Mouse (Mus musculus): ENCODE results near the gene Shisal2a. TPM values are rescaled to one million over a fixed set of nuclear protein-coding genes. Genes with fewer than 3 reads are reported as not detected.

The Shisal2a gene
- polyA plus RNA-seq, 1 experiment from 2014 or later = 4.5 TPM

GRCm38 (mm10) chr4:108403861-108404635 lies 20.9 kb upstream of the Shisal2a start:
- Histone ChIP-seq H3K36me3 (peaks cover 6% of the 10 kb centered on the region; the same call in 1 of the 2 replicates), H3K9me3 (no peaks in the 10 kb centered on the region), H3K9ac (replicated peaks) (no peak overlapping the region), H3K4me1 (replicated peaks) (peaks cover 16% of the 10 kb centered on the region), H3K4me2 (replicated peaks) (no peak overlapping the region), H3K27ac (no peak overlapping the region), H3K27me3 (no peaks in the 10 kb centered on the region), H3K4me3 (replicated peaks) (no peak overlapping the region)
- 88% methylated on average over 8 of the region's 8 CpGs for WGBS
- ATAC-seq = no peak

- Histone ChIP-seq H3K9me3 (no peaks in the 10 kb centered on the region), H3K9ac (replicated peaks) (no peak overlapping the region), H3K4me3 (replicated peaks) (no peak overlapping the region), H3K27me3 (no peaks in the 10 kb centered on the region), H3K4me2 (replicated peaks) (no peak overlapping the region), H3K27ac (no peak overlapping the region), H3K36me3 (peaks cover 6% of the 10 kb centered on the region; the same call in 1 of the 2 replicates), H3K4me1 (replicated peaks) (no peaks in the 10 kb centered on the region)
- WGBS = 94% methylated on average over 10 of the region's 10 CpGs
- no peak for ATAC-seq
Measured at GRCm38 (mm10) chr4:108400395-108400794, 17.2 kb upstream of the Shisal2a start.

- Histone ChIP-seq H3K4me2 (replicated peaks) (no peak overlapping the region), H3K4me3 (replicated peaks) (no peak overlapping the region), H3K27me3 (no peaks in the 10 kb centered on the region), H3K9ac (replicated peaks) (no peak overlapping the region), H3K27ac (no peak overlapping the region), H3K9me3 (0 out of 2 replicates have a peak, but pooled peaks cover 8% of the 10 kb centered on the region), H3K36me3 (no peaks in the 10 kb centered on the region), H3K4me1 (replicated peaks) (no peaks in the 10 kb centered on the region; the same call in 1 of the 2 replicates)
- no peak for ATAC-seq
Measured at GRCm38 (mm10) chr4:108394236-108394635, 11.1 kb upstream of the Shisal2a start.

GRCm38 (mm10) chr4:108392558-108392957 lies 9.4 kb upstream of the Shisal2a start:
- Histone ChIP-seq H3K36me3 (no peaks in the 10 kb centered on the region), H3K27ac (no peak overlapping the region), H3K4me1 (replicated peaks) (peaks cover 17% of the 10 kb centered on the region), H3K9ac (replicated peaks) (no peak overlapping the region), H3K9me3 (0 out of 2 replicates have a peak, but pooled peaks cover 8% of the 10 kb centered on the region), H3K4me2 (replicated peaks) (no peak overlapping the region), H3K4me3 (replicated peaks) (no peak overlapping the region), H3K27me3 (no peaks in the 10 kb centered on the region)
- ATAC-seq = no peak
- 87% methylated on average over 2 of the region's 2 CpGs for WGBS

GRCm38 (mm10) chr4:108391124-108391523 lies 8.0 kb upstream of the Shisal2a start:
- H3K9ac ChIP-seq (replicated peaks) = no peak overlapping the region
- no peak overlapping the region for H3K4me3 ChIP-seq (replicated peaks)
- H3K4me1 ChIP-seq (replicated peaks) = peaks cover 26% of the 10 kb centered on the region
- WGBS = 83% methylated on average over 5 of the region's 5 CpGs
- H3K4me2 ChIP-seq (replicated peaks) = no peak overlapping the region
- H3K27ac ChIP-seq = no peak overlapping the region
- no peak for ATAC-seq
- no peaks in the 10 kb centered on the region for H3K27me3 ChIP-seq
- H3K9me3 ChIP-seq = 0 out of 2 replicates have a peak, but pooled peaks cover 8% of the 10 kb centered on the region
- no peaks in the 10 kb centered on the region for H3K36me3 ChIP-seq

- 46% methylated on average over 3 of the region's 3 CpGs for WGBS
- H3K27me3 ChIP-seq = peaks cover 13% of the 10 kb centered on the region
- no peak for ATAC-seq
Measured at GRCm38 (mm10) chr4:108388741-108389140, 5.6 kb upstream of the Shisal2a start.

GRCm38 (mm10) chr4:108387681-108388253 lies 4.6 kb upstream of the Shisal2a start:
- Histone ChIP-seq H3K4me1 (replicated peaks) (peaks cover 39% of the 10 kb centered on the region), H3K27me3 (peaks cover 21% of the 10 kb centered on the region), H3K9me3 (0 out of 2 replicates have a peak, but pooled peaks cover 3% of the 10 kb centered on the region), H3K4me3 (replicated peaks) (peak overlapping the region; percentile 25), H3K9ac (replicated peaks) (peak overlapping the region; percentile 53), H3K4me2 (replicated peaks) (peak overlapping the region; percentile 54), H3K36me3 (no peaks in the 10 kb centered on the region), H3K27ac (peak overlapping the region; percentile 71)
- 4% methylated on average over 18 of the region's 18 CpGs for WGBS
- ATAC-seq = peak; percentile 69

More at GRCm38 (mm10) chr4:108388741-108389140, 5.6 kb upstream of the Shisal2a start:
- Histone ChIP-seq H3K9me3 (0 out of 2 replicates have a peak, but pooled peaks cover 3% of the 10 kb centered on the region), H3K4me2 (replicated peaks) (no peak overlapping the region), H3K4me1 (replicated peaks) (peaks cover 30% of the 10 kb centered on the region), H3K36me3 (no peaks in the 10 kb centered on the region), H3K27ac (0 out of 2 replicates have a peak overlapping the region, but pooled peaks have one; percentile 9), H3K9ac (replicated peaks) (no peak overlapping the region), H3K4me3 (replicated peaks) (no peak overlapping the region)

- Histone ChIP-seq H3K4me1 (replicated peaks) (peaks cover 40% of the 10 kb centered on the region), H3K36me3 (no peaks in the 10 kb centered on the region), H3K9me3 (0 out of 2 replicates have a peak, but pooled peaks cover 3% of the 10 kb centered on the region), H3K9ac (replicated peaks) (peak overlapping the region; percentile 53; the same call in 1 of the 2 replicates), H3K4me2 (replicated peaks) (peak overlapping the region; percentile 54), H3K27ac (peak overlapping the region; percentile 71), H3K27me3 (peaks cover 27% of the 10 kb centered on the region), H3K4me3 (replicated peaks) (no peak overlapping the region)
- 40% methylated on average over 4 of the region's 4 CpGs for WGBS
- ATAC-seq = peak; percentile 70
Measured at GRCm38 (mm10) chr4:108387106-108387505, 4.0 kb upstream of the Shisal2a start.

- no peak for ATAC-seq
- H3K27ac ChIP-seq = no peak overlapping the region
- peaks cover 40% of the 10 kb centered on the region for H3K4me1 ChIP-seq (replicated peaks)
- H3K27me3 ChIP-seq = peaks cover 37% of the 10 kb centered on the region
- no peaks in the 10 kb centered on the region for H3K36me3 ChIP-seq
- no peak overlapping the region for H3K4me3 ChIP-seq (replicated peaks)
- no peak overlapping the region for H3K9ac ChIP-seq (replicated peaks)
- WGBS = 41% methylated on average over 1 of the region's 1 CpGs
- H3K9me3 ChIP-seq = 0 out of 2 replicates have a peak, but pooled peaks cover 3% of the 10 kb centered on the region
- no peak overlapping the region for H3K4me2 ChIP-seq (replicated peaks)
Measured at GRCm38 (mm10) chr4:108386087-108386486, 2.9 kb upstream of the Shisal2a start.

GRCm38 (mm10) chr4:108380146-108380545 lies 3.0 kb downstream of the Shisal2a start:
- WGBS = 25% methylated on average over 1 of the region's 1 CpGs

GRCm38 (mm10) chr4:108379476-108379875 lies 3.7 kb downstream of the Shisal2a start:
- WGBS = 88% methylated on average over 3 of the region's 3 CpGs
- Histone ChIP-seq H3K4me3 (replicated peaks) (no peak overlapping the region), H3K9me3 (0 out of 2 replicates have a peak, but pooled peaks cover 3% of the 10 kb centered on the region), H3K27me3 (peaks cover 31% of the 10 kb centered on the region), H3K4me2 (replicated peaks) (no peak overlapping the region), H3K4me1 (replicated peaks) (peaks cover 28% of the 10 kb centered on the region), H3K9ac (replicated peaks) (no peak overlapping the region), H3K36me3 (no peaks in the 10 kb centered on the region), H3K27ac (no peak overlapping the region)
- ATAC-seq = no peak

More at GRCm38 (mm10) chr4:108380146-108380545, 3.0 kb downstream of the Shisal2a start:
- H3K27ac ChIP-seq = no peak overlapping the region
- peaks cover 37% of the 10 kb centered on the region for H3K27me3 ChIP-seq
- 0 out of 2 replicates have a peak, but pooled peaks cover 3% of the 10 kb centered on the region for H3K9me3 ChIP-seq
- no peak for ATAC-seq
- H3K9ac ChIP-seq (replicated peaks) = no peak overlapping the region
- H3K4me3 ChIP-seq (replicated peaks) = no peak overlapping the region
- H3K4me2 ChIP-seq (replicated peaks) = no peak overlapping the region
- no peaks in the 10 kb centered on the region for H3K36me3 ChIP-seq
- peaks cover 28% of the 10 kb centered on the region for H3K4me1 ChIP-seq (replicated peaks)

- no peaks in the 10 kb centered on the region for H3K9me3 ChIP-seq
- no peaks in the 10 kb centered on the region for H3K4me1 ChIP-seq (replicated peaks)
- no peaks in the 10 kb centered on the region for H3K27me3 ChIP-seq
- no peak overlapping the region for H3K9ac ChIP-seq (replicated peaks)
- no peaks in the 10 kb centered on the region for H3K36me3 ChIP-seq
- no peak overlapping the region for H3K27ac ChIP-seq
- no peak overlapping the region for H3K4me3 ChIP-seq (replicated peaks)
- no peak for ATAC-seq
- WGBS = 83% methylated on average over 3 of the region's 3 CpGs
- no peak overlapping the region for H3K4me2 ChIP-seq (replicated peaks)
Measured at GRCm38 (mm10) chr4:108372166-108372565, 11.0 kb downstream of the Shisal2a start.
